Mouse (Mus musculus) kidney, postnatal 0 days (tissue): ENCODE measurements around the gene Ephb3. TPM values are rescaled to one million over a fixed set of nuclear protein-coding genes. Genes with fewer than 3 reads are reported as not detected.

Experiments
- ATAC-seq: fragments of 200-750 bp; cut with Nextera tagmentation; replicated peaks from 2 replicates; pipeline ENCODE4 v1.8.0; 2017; ENCODE audit warnings: low read depth, moderate number of reproducible peaks, moderate TSS enrichment, moderate library complexity; ENCODE audit not compliant: low FRiP score
- DNase-seq: peaks from one replicate; pipeline ENCODE4 v3.0.0-alpha.2; 2016; ENCODE audit warnings: low spot score
- H3K27ac ChIP-seq: fragments of 300-500 bp; sonication (generic); 2 replicates; pipeline ENCODE4 v1.5.1; 2014; ENCODE audit warnings: mild to moderate bottlenecking
- H3K27me3 ChIP-seq: fragments of 300-500 bp; sonication (generic); 2 replicates; pipeline ENCODE4 v1.6.1; 2014; ENCODE audit warnings: low read length, mixed read lengths; ENCODE audit not compliant: insufficient read depth
- H3K36me3 ChIP-seq: fragments of 300-500 bp; sonication (generic); 2 replicates; pipeline ENCODE4 v1.6.1; 2014; ENCODE audit warnings: low read length, mixed read lengths; ENCODE audit not compliant: insufficient read depth
- H3K4me1 ChIP-seq: fragments of 300-500 bp; sonication (generic); replicated peaks from 2 replicates; pipeline ENCODE4 v1.6.1; 2014; ENCODE audit warnings: antibody characterized with exemption, low read length, mixed read lengths; ENCODE audit not compliant: insufficient read depth
- H3K4me2 ChIP-seq: fragments of 300-500 bp; sonication (generic); 2 replicates; pipeline ENCODE4 v1.6.1; 2014; ENCODE audit warnings: mild to moderate bottlenecking, low read length, moderate library complexity, mixed read lengths
- H3K4me3 ChIP-seq: fragments of 300-500 bp; sonication (generic); replicated peaks from 2 replicates; pipeline ENCODE4 v1.5.1; 2014; ENCODE audit warnings: low read depth, low read length
- H3K9ac ChIP-seq: fragments of 300-500 bp; sonication (generic); 2 replicates; pipeline ENCODE4 v1.6.1; 2014; ENCODE audit warnings: low read depth, low read length
- H3K9me3 ChIP-seq: fragments of 300-500 bp; sonication (generic); replicated peaks from 2 replicates; pipeline ENCODE4 v1.6.1; 2016; ENCODE audit warnings: low read length, inconsistent platforms, mixed read lengths
- CTCF ChIP-seq: IDR thresholded peaks from 2 replicates; pipeline ENCODE4 v1.5.1; 2016; ENCODE audit warnings: antibody characterized with exemption, low read depth, mild to moderate bottlenecking, moderate library complexity
- WGBS: fragments of 180-500 bp; shearing (Covaris S2); extraction: QIAGEN DNeasy Blood & Tissue Kit; methylation state at CpG from one replicate; pipeline ENCODE4 v1.1.7; 2014; 5-methylcytosine and 5-hydroxymethylcytosine counted together
- polyA plus RNA-seq: library from polyadenylated mRNA; unstranded; fragments of >200 nt; fragmentation: Nextera tagmentation; extraction: Ambion mirVana; gene quantifications from 2 replicates; pipeline ENCODE4 v1.2.1, GENCODE M21; 2015

The Ephb3 gene
- polyA plus RNA-seq, 1 experiment from 2014 or later = 12.2 TPM

DNA sequence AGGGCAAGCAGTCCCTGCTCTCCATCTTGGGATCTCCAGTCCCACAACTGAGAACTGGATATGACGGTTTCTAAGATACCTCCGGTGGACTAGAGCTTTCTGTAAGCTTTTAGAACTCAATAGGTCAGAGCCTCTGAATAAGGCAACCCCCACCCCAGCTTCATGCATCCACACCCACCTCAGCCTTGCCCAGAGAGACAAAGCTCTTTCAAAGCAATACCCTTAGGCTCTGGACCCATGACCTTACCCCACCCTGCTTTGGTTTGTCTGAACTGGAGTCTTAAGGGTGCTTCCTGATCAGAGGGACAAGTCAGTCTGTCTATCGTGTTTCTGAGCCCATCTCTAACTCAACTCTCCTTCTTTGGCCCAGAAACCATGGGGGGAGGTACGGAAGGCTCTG, 1.8 kb upstream of the Ephb3 start:
- WGBS = 84% methylated on average over 4 of the region's 4 CpGs
- Histone ChIP-seq H3K36me3 (no peaks in the 10 kb centered on the region), H3K27me3 (no peaks in the 10 kb centered on the region), H3K27ac (no peak overlapping the region), H3K4me2 (no peak overlapping the region), H3K9me3 (no peaks in the 10 kb centered on the region), H3K9ac (no peak overlapping the region), H3K4me3 (no peak overlapping the region), H3K4me1 (peaks cover 3% of the 10 kb centered on the region; the same call in 1 of the 2 replicates)
- no peak for DNase-seq
- TF ChIP-seq CTCF = no peak
- no peak for ATAC-seq

DNA sequence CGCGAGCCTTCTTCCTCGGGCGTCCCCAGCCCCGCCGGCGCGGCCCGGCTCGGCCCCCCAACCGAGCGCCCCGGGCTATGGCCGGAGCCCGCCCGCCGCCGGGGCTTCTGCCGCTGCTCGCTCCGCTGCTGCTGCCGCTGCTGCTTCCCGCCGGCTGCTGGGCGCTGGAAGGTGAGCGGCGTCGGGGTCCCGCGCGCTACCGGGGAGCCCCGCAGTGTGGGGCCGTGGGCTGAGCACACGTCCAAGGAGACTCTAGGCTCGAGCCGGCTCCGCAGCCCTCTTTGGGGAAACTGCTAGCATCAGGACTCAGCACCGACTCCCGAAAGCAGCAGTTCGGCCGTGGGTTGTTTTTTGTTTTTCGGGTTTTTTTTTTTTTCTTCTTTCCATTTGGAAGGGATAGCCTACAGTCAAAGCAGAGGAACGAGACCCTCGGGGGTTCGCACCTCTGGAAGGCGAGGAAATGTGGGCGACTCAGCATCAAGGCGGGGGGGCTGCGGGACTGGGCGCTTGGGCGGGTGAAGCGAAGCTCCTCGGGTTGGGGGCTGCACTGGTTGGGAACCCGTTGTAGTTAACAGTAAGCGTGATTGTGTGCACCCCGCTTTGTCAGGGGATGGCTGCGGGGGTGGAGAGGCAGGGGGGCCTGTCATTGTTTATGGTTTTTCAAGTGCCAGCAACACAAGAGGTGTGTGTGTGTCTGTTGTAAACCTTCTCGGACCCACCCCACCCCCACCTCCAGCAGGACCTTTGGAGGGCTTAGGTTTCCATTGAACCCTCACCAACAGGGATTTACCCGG, 735 bp downstream of the Ephb3 start:
- Histone ChIP-seq H3K36me3 (no peaks in the 10 kb centered on the region), H3K9me3 (no peaks in the 10 kb centered on the region), H3K9ac (peak overlapping the region; percentile 68), H3K4me2 (peak overlapping the region; percentile 57), H3K27ac (peak overlapping the region; percentile 11), H3K4me1 (peaks cover 9% of the 10 kb centered on the region), H3K27me3 (no peaks in the 10 kb centered on the region), H3K4me3 (peak overlapping the region; percentile 57)
- ATAC-seq (no peak), DNase-seq (peak; percentile 50)
- WGBS = under 1% methylated on average over 60 of the region's 60 CpGs
- no peak for TF ChIP-seq CTCF

DNA sequence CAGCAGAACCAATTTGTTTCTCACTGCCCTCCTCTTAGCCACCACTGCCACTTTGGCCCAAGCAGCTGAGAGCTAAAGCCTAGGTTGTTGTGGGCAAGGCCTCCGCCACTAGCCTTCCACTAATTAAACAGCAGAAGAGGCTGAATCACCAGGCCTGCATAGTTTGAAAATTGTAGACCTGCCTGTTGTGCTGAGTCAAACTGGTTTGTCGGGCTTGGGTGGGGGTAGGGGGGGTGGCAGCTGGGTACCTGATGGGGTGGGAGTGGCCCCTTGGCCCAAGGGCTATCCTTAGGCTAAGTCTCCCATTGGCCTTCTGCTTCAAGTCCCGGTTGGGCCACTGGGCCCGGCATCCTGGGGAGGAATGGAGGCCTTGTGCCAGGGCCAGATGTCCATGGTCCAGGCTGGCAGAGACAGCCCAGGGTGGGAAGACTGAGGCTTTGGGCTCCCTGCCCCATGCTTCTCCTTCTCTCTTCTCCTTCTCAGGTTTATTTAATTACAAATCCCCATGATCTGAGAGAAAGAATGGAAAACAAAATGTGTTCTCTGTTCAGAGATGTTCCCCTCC, 3.5 kb downstream of the Ephb3 start:
- Histone ChIP-seq H3K36me3 (no peaks in the 10 kb centered on the region), H3K4me2 (peak overlapping the region; percentile 57; the same call in 1 of the 2 replicates), H3K27ac (no peak overlapping the region), H3K9ac (no peak overlapping the region), H3K9me3 (no peaks in the 10 kb centered on the region), H3K4me1 (peaks cover 23% of the 10 kb centered on the region), H3K4me3 (0 out of 2 replicates have a peak overlapping the region, but pooled peaks have one; percentile 57), H3K27me3 (no peaks in the 10 kb centered on the region)
- 68% methylated on average over 4 of the region's 4 CpGs for WGBS
- TF ChIP-seq CTCF = no peak
- DNase-seq (no peak), ATAC-seq (no peak)

DNA sequence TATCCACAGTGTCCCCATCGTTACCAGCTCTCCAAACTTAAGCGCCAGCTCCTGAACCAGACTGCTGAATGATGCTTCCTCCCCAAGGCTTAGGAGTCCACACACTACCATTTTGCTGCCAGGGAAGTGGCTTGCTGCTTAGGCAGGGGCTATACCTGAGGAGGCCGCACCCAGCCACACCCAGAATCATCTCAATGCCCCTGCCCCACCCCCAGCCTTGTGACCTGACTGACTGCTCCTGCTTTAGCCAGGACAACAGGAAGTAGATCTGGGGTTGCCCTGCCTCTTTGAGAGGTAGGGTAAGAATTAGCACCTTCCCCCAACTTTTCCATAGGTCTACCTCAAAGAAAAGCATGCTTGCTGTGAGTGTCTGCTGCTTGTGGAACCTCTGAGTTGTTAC, 4.7 kb downstream of the Ephb3 start:
- Histone ChIP-seq H3K4me1 (peaks cover 23% of the 10 kb centered on the region), H3K9me3 (no peaks in the 10 kb centered on the region), H3K4me2 (no peak overlapping the region), H3K36me3 (no peaks in the 10 kb centered on the region), H3K4me3 (no peak overlapping the region), H3K27ac (no peak overlapping the region), H3K27me3 (no peaks in the 10 kb centered on the region), H3K9ac (no peak overlapping the region; the same call in 1 of the 2 replicates)
- DNase-seq (no peak), ATAC-seq (no peak)
- WGBS = 96% methylated on average over 3 of the region's 3 CpGs
- no peak for TF ChIP-seq CTCF

DNA sequence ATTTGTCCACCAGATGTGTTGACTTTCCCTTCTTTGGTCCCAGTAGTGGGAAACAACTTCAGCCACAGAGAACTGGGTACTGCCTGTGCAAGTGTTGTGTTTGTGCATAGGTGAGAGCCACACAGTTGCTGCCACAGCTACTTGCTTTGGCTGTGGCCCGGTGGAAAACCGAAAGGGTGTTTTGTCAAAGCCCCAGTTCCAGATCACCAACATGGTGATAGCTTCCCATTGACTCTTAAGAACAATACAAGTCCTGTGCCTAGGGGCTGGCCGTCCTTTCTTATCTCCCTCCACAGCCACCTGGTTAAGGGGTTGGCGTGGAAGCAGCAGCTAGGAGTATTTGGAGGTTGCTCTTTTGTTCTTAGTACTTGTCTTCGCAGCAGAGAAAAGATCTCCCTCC, 5.6 kb downstream of the Ephb3 start:
- WGBS = 30% methylated on average over 5 of the region's 5 CpGs
- peaks cover 23% of the 10 kb centered on the region for H3K4me1 ChIP-seq

DNA sequence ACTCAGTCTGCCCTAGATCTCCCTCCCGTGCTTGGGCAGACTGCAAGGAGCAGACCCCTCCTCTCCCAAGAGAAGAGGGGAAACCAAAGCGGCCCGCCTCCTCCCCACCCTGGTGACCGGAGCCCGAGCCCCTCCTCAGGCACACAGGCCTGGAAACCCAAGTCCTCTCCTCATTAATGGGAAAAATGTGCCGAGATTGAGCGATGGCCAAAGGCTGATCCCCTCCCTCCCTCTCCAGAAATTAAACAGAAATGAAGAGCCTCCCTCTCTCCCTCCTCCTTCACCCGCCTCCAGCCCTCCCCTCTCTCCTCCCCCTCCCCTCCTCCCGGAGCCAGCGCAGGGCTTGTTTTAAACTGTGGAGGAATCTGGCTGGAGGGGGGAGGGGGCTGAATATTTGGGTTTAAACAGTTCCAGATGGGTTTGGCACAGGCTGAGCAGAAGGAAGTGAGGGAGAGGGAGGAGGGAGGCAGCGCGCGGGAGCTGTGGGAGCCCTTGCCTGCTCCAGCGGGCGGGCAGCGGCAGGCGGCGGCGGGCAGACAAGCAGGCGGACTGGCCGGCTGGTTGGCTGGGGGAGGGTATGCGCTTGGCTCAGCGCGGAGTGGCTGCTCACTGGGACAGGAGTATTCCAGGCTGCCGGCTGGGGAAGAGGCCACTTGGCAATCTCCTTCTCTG, 6.2 kb downstream of the Ephb3 start:
- Histone ChIP-seq H3K4me3 (peak overlapping the region; percentile 34), H3K27me3 (no peaks in the 10 kb centered on the region), H3K9ac (peak overlapping the region; percentile 50), H3K36me3 (no peaks in the 10 kb centered on the region), H3K9me3 (no peaks in the 10 kb centered on the region), H3K4me1 (peaks cover 25% of the 10 kb centered on the region), H3K27ac (peak overlapping the region; percentile 73), H3K4me2 (peak overlapping the region; percentile 68)
- peak; percentile 94 for DNase-seq
- peak; percentile 75 for ATAC-seq
- no peak for TF ChIP-seq CTCF
- WGBS = 8% methylated on average over 21 of the region's 25 CpGs

More for the DNA sequence above, 5.6 kb downstream of the Ephb3 start:
- H3K9ac ChIP-seq = no peak overlapping the region
- no peak for TF ChIP-seq CTCF
- no peaks in the 10 kb centered on the region for H3K9me3 ChIP-seq
- DNase-seq (no peak), ATAC-seq (no peak)
- no peaks in the 10 kb centered on the region for H3K36me3 ChIP-seq
- H3K4me3 ChIP-seq = peak overlapping the region; percentile 34
- H3K27me3 ChIP-seq = no peaks in the 10 kb centered on the region
- peak overlapping the region; percentile 68 for H3K4me2 ChIP-seq
- H3K27ac ChIP-seq = peak overlapping the region; percentile 73
